Mouse (Mus musculus): Measurements from ENCODE around the gene Casc3. TPM values are rescaled to one million over a fixed set of nuclear protein-coding genes. Genes with fewer than 3 reads are reported as not detected.

Gene Casc3
- total RNA-seq, 2 experiments from 2014 or later: 17.4 to 21.9 TPM

- intact Hi-C loops (cut with DNase I): no loop called here
- peak overlapping the region; percentile 84 for H3K27ac ChIP-seq
- no peak for DNase-seq
- H3K4me3 ChIP-seq: no peak overlapping the region
- TF ChIP-seq CTCF (IDR thresholded peaks at IDR 0.05): no peak
These were observed 66.1 kb downstream of the Casc3 start for GRCm38 (mm10) chr11:98870791-98871190.

GRCm38 (mm10) chr11:98871416-98871815 is 66.7 kb downstream of the Casc3 start:
- Histone ChIP-seq H3K27ac (peak overlapping the region; percentile 84), H3K4me3 (peak overlapping the region; percentile 57; the same call in 1 of the 2 replicates)
- intact Hi-C loops (cut with DNase I): no loop called here
- no peak for TF ChIP-seq CTCF (IDR thresholded peaks at IDR 0.05)
- no peak for DNase-seq

- peak overlapping the region; percentile 84 for H3K27ac ChIP-seq
- no peak for TF ChIP-seq CTCF (IDR thresholded peaks at IDR 0.05)
- intact Hi-C loops (cut with DNase I): no loop called here
- peak; percentile 71 for DNase-seq
- H3K4me3 ChIP-seq: peak overlapping the region; percentile 57
These were observed 67.3 kb downstream of the Casc3 start for GRCm38 (mm10) chr11:98872040-98872439.

- intact Hi-C loops (cut with DNase I): no loop called here
- no peak overlapping the region for H3K4me3 ChIP-seq
- H3K27ac ChIP-seq: peak overlapping the region; percentile 84; the same call in 1 of the 2 replicates
- DNase-seq: peak; percentile 32
- TF ChIP-seq CTCF (IDR thresholded peaks at IDR 0.05): no peak
These were observed 69.2 kb downstream of the Casc3 start for GRCm38 (mm10) chr11:98873900-98874299.

- Histone ChIP-seq H3K27ac (no peak overlapping the region), H3K4me3 (no peak overlapping the region)
- no peak for TF ChIP-seq CTCF (IDR thresholded peaks at IDR 0.05)
- intact Hi-C loops (cut with DNase I): no loop called here
- DNase-seq: no peak
These were observed 72.3 kb downstream of the Casc3 start for GRCm38 (mm10) chr11:98877001-98877400.

Other genes with a start within 250 kb of the Casc3 start
- gene Ormdl3, start 217.5 kb upstream of the Casc3 start, total RNA-seq (2021): 10 to 100 TPM; 24.5 to 25.7 TPM
- gene Lrrc3c, start 206.6 kb upstream of the Casc3 start, total RNA-seq (2021): not detected
- 1 to 10 TPM; 4.6 to 5.6 TPM for gene Gm12355, start 179.2 kb upstream of the Casc3 start, total RNA-seq (2021)
- 10 to 100 TPM; 17.7 to 28.8 TPM for gene Gsdma3, start 178.5 kb upstream of the Casc3 start, total RNA-seq (2021)
- 1 to 10 TPM; 1.1 to 1.7 TPM for gene Gsdma2, start 158.1 kb upstream of the Casc3 start, total RNA-seq (2021)
- under 1 TPM; 0.33 to 0.69 TPM for gene Gsdma, start 140.6 kb upstream of the Casc3 start, total RNA-seq (2021)
- gene Psmd3, start 122.4 kb upstream of the Casc3 start, total RNA-seq (2021): 100 to 1,000 TPM; 101 to 106 TPM
- not detected for gene Csf3, start 103.6 kb upstream of the Casc3 start, total RNA-seq (2021)
- gene Med24, start 75.5 kb upstream of the Casc3 start, total RNA-seq (2021): 10 to 100 TPM; 52.0 to 58.4 TPM
- gene Thra, start 64.3 kb upstream of the Casc3 start, total RNA-seq (2021): 10 to 100 TPM; 78.8 to 96.8 TPM
- 100 to 1,000 TPM in 1 of 2 experiments, 10 to 100 TPM in 1; 56.3 to 152 TPM for gene Nr1d1, start 29.6 kb upstream of the Casc3 start, total RNA-seq (2021)
- gene Msl1, start 9.4 kb upstream of the Casc3 start, total RNA-seq (2021): 10 to 100 TPM; 51.8 to 69.4 TPM
- gene Rapgefl1, start 31.9 kb downstream of the Casc3 start, total RNA-seq (2021): under 1 TPM; 0.22 to 0.26 TPM
- gene Wipf2, start 58.7 kb downstream of the Casc3 start, total RNA-seq (2021): 1 to 10 TPM; 6.1 to 6.6 TPM
- gene Cdc6, start 102.9 kb downstream of the Casc3 start, total RNA-seq (2021): under 1 TPM in 1 of 2 experiments, not detected in 1; 0.11 TPM
- gene Rara, start 122.9 kb downstream of the Casc3 start, total RNA-seq (2021): 10 to 100 TPM; 10.2 to 12.4 TPM
- gene Gjd3, start 178.1 kb downstream of the Casc3 start, total RNA-seq (2021): not detected
- gene Top2a, start 219.3 kb downstream of the Casc3 start, total RNA-seq (2021): under 1 TPM; 0.11 to 0.18 TPM
- 10 to 100 TPM; 30.4 to 36.8 TPM for gene Igfbp4, start 236.3 kb downstream of the Casc3 start, total RNA-seq (2021)

Measured in gastrocnemius, adult 2 months (tissue).